Mouse (Mus musculus): ENCODE data around the gene Olfr658. TPM values are rescaled to one million over a fixed set of nuclear protein-coding genes. Genes with fewer than 3 reads are reported as not detected.

Gene Olfr658
- not detected in 2 replicates for polyA plus RNA-seq (2015; fragmentation: Nextera tagmentation; extraction: Ambion mirVana)

DNA sequence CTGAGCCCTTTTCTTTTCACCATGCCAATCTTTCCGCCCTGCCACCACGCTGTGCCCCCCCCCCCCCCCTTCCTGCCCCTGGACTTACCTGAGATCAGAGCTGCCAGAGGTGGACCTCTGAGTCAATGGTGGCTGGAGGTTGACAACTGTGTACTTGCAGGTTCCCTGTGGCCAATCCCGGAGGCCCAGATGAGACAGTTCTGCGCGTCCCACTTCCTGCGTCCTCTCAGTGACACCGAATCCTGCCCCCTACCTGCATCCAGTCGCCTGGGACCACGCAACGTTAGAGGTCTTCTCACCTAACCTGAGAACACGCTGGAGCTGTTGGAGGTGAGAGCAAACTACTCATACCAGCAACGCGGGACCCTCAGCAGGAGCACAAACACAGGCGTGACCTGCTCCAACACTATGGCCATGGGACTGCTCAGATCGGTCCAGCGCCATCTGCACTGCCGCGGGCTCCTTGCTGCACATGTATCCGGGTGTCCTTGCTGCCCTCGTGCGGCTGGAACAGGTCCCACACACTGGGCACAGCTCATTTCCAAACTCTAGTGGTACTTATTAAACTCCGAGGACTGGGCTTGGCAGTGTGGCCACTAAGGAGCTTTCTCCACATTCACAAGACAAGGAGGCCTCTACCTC, at the start of gene Olfr658:
Gene Olfr658, minus strand, starts transcription at position 465 of the 642 bp plus-strand sequence.
- ATAC-seq (ENCODE audit: low read depth) (peak; percentile 61; the same call in 1 of the 2 replicates), DNase-seq (peak; percentile 1)
- Histone ChIP-seq H3K4me1 (replicated peaks) (no peaks in the 10 kb centered on the region), H3K9ac (no peak within 1 kb of the TSS), H3K4me2 (0 out of 2 replicates have a peak within 1 kb of the TSS, but pooled peaks have one; percentile 7), H3K9me3 (replicated peaks) (no peaks in the 10 kb centered on the region), H3K4me3 (replicated peaks) (no peak within 1 kb of the TSS), H3K36me3 (no peaks in the 10 kb centered on the region), H3K27ac (no peak within 1 kb of the TSS), H3K27me3 (no peaks in the 10 kb centered on the region)
- 9% methylated on average over 20 of the region's 22 CpGs for WGBS (ENCODE audit: insufficient replicate concordance)

DNA sequence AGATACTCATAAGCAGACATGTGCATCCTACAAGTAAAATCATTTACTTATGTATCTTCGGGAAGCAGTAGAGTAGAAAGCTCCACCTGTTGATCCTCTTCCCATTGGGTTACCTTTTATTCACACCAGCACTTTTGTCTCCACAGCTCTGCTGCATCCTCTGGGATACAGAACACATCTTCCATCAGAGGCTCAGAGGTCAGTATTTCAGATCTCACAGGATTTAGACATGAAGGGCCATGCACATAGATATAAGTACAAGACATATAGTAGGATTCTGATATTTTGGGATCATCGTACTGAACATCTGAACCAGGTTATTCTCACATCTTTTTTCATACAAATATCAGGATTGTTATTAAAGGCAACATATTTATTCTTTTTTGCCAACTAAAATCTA, 39.1 kb upstream of the Olfr658 start, which contains the start of gene Olfr661:
Gene Olfr661, plus strand, starts transcription at position 301 of the 400 bp plus-strand sequence.
- no peak for ATAC-seq (ENCODE audit: low read depth)
- Histone ChIP-seq H3K4me1 (replicated peaks) (no peaks in the 10 kb centered on the region), H3K9ac (no peak within 1 kb of the TSS), H3K36me3 (no peaks in the 10 kb centered on the region), H3K9me3 (replicated peaks) (no peaks in the 10 kb centered on the region), H3K27ac (no peak within 1 kb of the TSS), H3K4me2 (no peak within 1 kb of the TSS), H3K27me3 (no peaks in the 10 kb centered on the region), H3K4me3 (replicated peaks) (no peak within 1 kb of the TSS)
- WGBS (ENCODE audit: insufficient replicate concordance) = 56% methylated on average over 2 of the region's 2 CpGs
- DNase-seq = no peak

- H3K4me2 ChIP-seq = no peak within 1 kb of the TSS
- no peak for DNase-seq
- no peak for ATAC-seq (ENCODE audit: low read depth)
- no peak within 1 kb of the TSS for H3K27ac ChIP-seq
- H3K4me1 ChIP-seq (replicated peaks) = no peaks in the 10 kb centered on the region
- H3K27me3 ChIP-seq = no peaks in the 10 kb centered on the region
- no peak within 1 kb of the TSS for H3K9ac ChIP-seq
- H3K9me3 ChIP-seq (replicated peaks) = no peaks in the 10 kb centered on the region
- WGBS (ENCODE audit: insufficient replicate concordance) = 64% methylated on average over 3 of the region's 3 CpGs
- H3K4me3 ChIP-seq (replicated peaks) = no peak within 1 kb of the TSS
- no peaks in the 10 kb centered on the region for H3K36me3 ChIP-seq
These were observed 19.3 kb upstream of the Olfr658 start, which contains the start of gene Olfr659 for GRCm38 (mm10) chr7:104666453-104666852. Gene Olfr659 (plus strand): TSS chr7:104666753.

DNA sequence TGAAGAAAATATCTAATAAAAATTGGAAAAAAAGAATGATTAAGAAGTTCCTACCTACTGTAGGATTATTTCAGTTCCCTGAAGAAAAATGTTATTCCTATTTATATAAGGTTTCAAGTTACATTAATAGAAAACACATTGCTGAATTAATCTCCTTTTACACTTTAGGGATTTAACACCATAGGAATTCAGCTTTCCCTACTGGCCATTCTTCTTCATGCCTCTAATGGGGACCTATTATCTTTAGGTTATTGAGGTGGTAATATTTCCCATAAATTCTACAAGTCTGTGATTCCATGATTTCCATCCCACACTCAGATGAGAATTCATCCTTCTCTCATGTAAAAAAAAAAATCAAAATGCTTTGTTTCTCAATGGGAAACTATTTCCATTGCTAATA, 22.6 kb downstream of the Olfr658 start, which contains the start of gene Olfr657:
Gene Olfr657, plus strand, starts transcription at position 301 of the 400 bp plus-strand sequence.
- Histone ChIP-seq H3K9me3 (replicated peaks) (no peaks in the 10 kb centered on the region), H3K36me3 (no peaks in the 10 kb centered on the region), H3K9ac (no peak within 1 kb of the TSS), H3K27ac (no peak within 1 kb of the TSS), H3K4me2 (no peak within 1 kb of the TSS), H3K4me3 (replicated peaks) (no peak within 1 kb of the TSS), H3K27me3 (no peaks in the 10 kb centered on the region), H3K4me1 (replicated peaks) (no peaks in the 10 kb centered on the region)
- ATAC-seq (ENCODE audit: low read depth) (no peak), DNase-seq (no peak)

- no peak for DNase-seq
- Histone ChIP-seq H3K36me3 (no peaks in the 10 kb centered on the region), H3K9ac (no peak within 1 kb of the TSS), H3K9me3 (replicated peaks) (no peaks in the 10 kb centered on the region), H3K4me1 (replicated peaks) (no peaks in the 10 kb centered on the region), H3K27me3 (no peaks in the 10 kb centered on the region), H3K27ac (no peak within 1 kb of the TSS), H3K4me3 (replicated peaks) (no peak within 1 kb of the TSS), H3K4me2 (no peak within 1 kb of the TSS)
- ATAC-seq (ENCODE audit: low read depth) = no peak
- WGBS (ENCODE audit: insufficient replicate concordance) = 52% methylated on average over 4 of the region's 4 CpGs
These were observed 33.5 kb downstream of the Olfr658 start, which contains the start of gene Olfr656 for GRCm38 (mm10) chr7:104613655-104614054. Gene Olfr656 (plus strand): TSS chr7:104613955.

DNA sequence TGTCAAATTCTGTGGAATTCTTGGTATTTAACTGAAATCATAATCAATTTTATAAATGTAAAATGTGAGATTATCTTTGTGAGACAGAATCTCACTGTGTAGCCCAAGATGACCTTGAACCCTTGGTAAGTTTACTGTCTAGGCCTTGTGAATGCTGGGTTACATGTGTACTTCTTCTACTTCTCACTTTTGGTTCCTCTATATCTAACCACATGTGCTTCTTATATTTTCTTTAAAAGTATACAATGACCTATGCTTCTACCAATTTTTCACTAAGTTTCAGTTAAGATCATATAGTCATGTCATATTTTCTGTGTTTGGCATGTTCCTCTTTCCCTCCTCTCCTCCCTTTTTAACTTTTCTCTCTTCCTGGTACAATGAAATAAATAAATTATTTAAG, 42.4 kb downstream of the Olfr658 start:
- no peak overlapping the region for H3K9ac ChIP-seq
- DNase-seq = no peak
- H3K36me3 ChIP-seq = no peaks in the 10 kb centered on the region
- H3K9me3 ChIP-seq (replicated peaks) = no peaks in the 10 kb centered on the region
- H3K4me1 ChIP-seq (replicated peaks) = no peaks in the 10 kb centered on the region
- no peak overlapping the region for H3K4me3 ChIP-seq (replicated peaks)
- H3K27me3 ChIP-seq = no peaks in the 10 kb centered on the region
- no peak overlapping the region for H3K27ac ChIP-seq
- ATAC-seq (ENCODE audit: low read depth) = no peak
- H3K4me2 ChIP-seq = no peak overlapping the region

- H3K4me3 ChIP-seq (replicated peaks) = no peak overlapping the region
- no peak overlapping the region for H3K4me2 ChIP-seq
- H3K36me3 ChIP-seq = no peaks in the 10 kb centered on the region
- 6% methylated on average over 3 of the region's 3 CpGs for WGBS (ENCODE audit: insufficient replicate concordance)
- no peak overlapping the region for H3K9ac ChIP-seq
- no peaks in the 10 kb centered on the region for H3K9me3 ChIP-seq (replicated peaks)
- DNase-seq (peak; percentile 3), ATAC-seq (ENCODE audit: low read depth) (no peak)
- H3K4me1 ChIP-seq (replicated peaks) = no peaks in the 10 kb centered on the region
- H3K27ac ChIP-seq = no peak overlapping the region
- H3K27me3 ChIP-seq = no peaks in the 10 kb centered on the region
These were observed 43.9 kb downstream of the Olfr658 start for GRCm38 (mm10) chr7:104603173-104603572.

- Histone ChIP-seq H3K4me2 (no peak within 1 kb of the TSS), H3K9ac (no peak within 1 kb of the TSS), H3K36me3 (no peaks in the 10 kb centered on the region), H3K27me3 (no peaks in the 10 kb centered on the region), H3K4me1 (replicated peaks) (no peaks in the 10 kb centered on the region), H3K27ac (no peak within 1 kb of the TSS), H3K4me3 (replicated peaks) (no peak within 1 kb of the TSS), H3K9me3 (replicated peaks) (no peaks in the 10 kb centered on the region)
- ATAC-seq (ENCODE audit: low read depth) (no peak), DNase-seq (no peak)
- WGBS (ENCODE audit: insufficient replicate concordance) = 62% methylated on average over 2 of the region's 2 CpGs
These were observed 45.4 kb downstream of the Olfr658 start, which contains the start of gene Olfr655 for GRCm38 (mm10) chr7:104601679-104602078. Gene Olfr655 (minus strand): TSS chr7:104601779.

Other genes with a start within 250 kb of the Olfr658 start
- 0.20 and 0.38 TPM in 2 replicates for gene Trim30c, start 246.5 kb downstream of the Olfr658 start, polyA plus RNA-seq (2015; fragmentation: Nextera tagmentation; extraction: Ambion mirVana)
- 1.7 and 1.9 TPM in 2 replicates for gene Trim30a, start 182.1 kb downstream of the Olfr658 start, polyA plus RNA-seq (2015; fragmentation: Nextera tagmentation; extraction: Ambion mirVana)
- 0.31 and 0.58 TPM in 2 replicates for gene Trim30d, start 139.5 kb downstream of the Olfr658 start, polyA plus RNA-seq (2015; fragmentation: Nextera tagmentation; extraction: Ambion mirVana)
- gene Olfr651, start 97.2 kb downstream of the Olfr658 start, polyA plus RNA-seq (2015; fragmentation: Nextera tagmentation; extraction: Ambion mirVana) = not detected in 2 replicates
- not detected in 2 replicates for gene Olfr652, start 86.4 kb downstream of the Olfr658 start, polyA plus RNA-seq (2015; fragmentation: Nextera tagmentation; extraction: Ambion mirVana)
- gene Olfr653, start 70.0 kb downstream of the Olfr658 start, polyA plus RNA-seq (2015; fragmentation: Nextera tagmentation; extraction: Ambion mirVana) = not detected in 2 replicates
- not detected in 2 replicates for gene Olfr654, start 60.3 kb downstream of the Olfr658 start, polyA plus RNA-seq (2015; fragmentation: Nextera tagmentation; extraction: Ambion mirVana)
- gene Olfr655, start 45.5 kb downstream of the Olfr658 start, polyA plus RNA-seq (2015; fragmentation: Nextera tagmentation; extraction: Ambion mirVana) = not detected in 2 replicates
- not detected in 2 replicates for gene Olfr656, start 33.4 kb downstream of the Olfr658 start, polyA plus RNA-seq (2015; fragmentation: Nextera tagmentation; extraction: Ambion mirVana)
- not detected in 2 replicates for gene Olfr657, start 22.5 kb downstream of the Olfr658 start, polyA plus RNA-seq (2015; fragmentation: Nextera tagmentation; extraction: Ambion mirVana)
- gene Olfr659, start 19.4 kb upstream of the Olfr658 start, polyA plus RNA-seq (2015; fragmentation: Nextera tagmentation; extraction: Ambion mirVana) = not detected in 2 replicates
- gene Olfr661, start 39.2 kb upstream of the Olfr658 start, polyA plus RNA-seq (2015; fragmentation: Nextera tagmentation; extraction: Ambion mirVana) = not detected in 2 replicates
- not detected in 2 replicates for gene Usp17le, start 130.2 kb upstream of the Olfr658 start, polyA plus RNA-seq (2015; fragmentation: Nextera tagmentation; extraction: Ambion mirVana)
- not detected in 2 replicates for gene Usp17lb, start 195.3 kb upstream of the Olfr658 start, polyA plus RNA-seq (2015; fragmentation: Nextera tagmentation; extraction: Ambion mirVana)
- gene Usp17la, start 209.7 kb upstream of the Olfr658 start, polyA plus RNA-seq (2015; fragmentation: Nextera tagmentation; extraction: Ambion mirVana) = not detected in 2 replicates
- not detected in 2 replicates for gene Olfr665, start 230.7 kb upstream of the Olfr658 start, polyA plus RNA-seq (2015; fragmentation: Nextera tagmentation; extraction: Ambion mirVana)
- not detected in 2 replicates for gene Olfr666, start 248.6 kb upstream of the Olfr658 start, polyA plus RNA-seq (2015; fragmentation: Nextera tagmentation; extraction: Ambion mirVana)

Data from liver, embryonic 13.5 days (tissue).